17 mouse cellular contexts compared by ENCODE assay signal in genomic region chr8:5591571-5591970, GRCm38 (mm10).
DNase-seq lines count a peak whose midpoint lies in the region; ATAC-seq and TF ChIP-seq lines count a peak whose summit lies in the region.
"Had no signal": no experiment of that assay in that cellular context is flagged by ENCODE, and none has a peak within 500 bp of the region (broad histone marks: within the 10 kb centered on the region; RNA-seq: fewer than 3 reads in every experiment).

No protein-coding gene starts in this region.

- no peaks in the 10 kb centered on the region for H3K9me3 ChIP-seq in forebrain, embryonic 14.5 days (replicated peaks; ENCODE audit: control insufficient read depth, low read length)
- no peaks in the 10 kb centered on the region for H3K9me3 ChIP-seq in forebrain, embryonic 11.5 days (ENCODE audit: control insufficient read depth, low read length)
- H3K9me3 ChIP-seq in midbrain, postnatal 0 days (ENCODE audit: low read length), result no peaks in the 10 kb centered on the region
- no peaks in the 10 kb centered on the region for H3K9me3 ChIP-seq in midbrain, embryonic 13.5 days

- peak; percentile 64 for DNase-seq in forebrain, embryonic 14.5 days (ENCODE audit: low spot score)
- DNase-seq in forebrain, embryonic 11.5 days (ENCODE audit: low spot score), result no peak
- peak; percentile 34 for DNase-seq in midbrain, postnatal 0 days (ENCODE audit: low spot score)
- peak; percentile 62 to 77 for DNase-seq in layer of hippocampus, adult 2 months (ENCODE audit: low spot score in 2 of 2)
- peak; percentile 1 for DNase-seq in retina, postnatal 7 days (ENCODE audit: low read depth, low spot score)
- DNase-seq in heart, postnatal 36 days, result no peak
- no peak for DNase-seq in kidney, adult 9 months
- DNase-seq: adrenal gland, adult 8-10 months; cerebellum, adult 9-10 months; embryo, embryonic 11 days; heart, postnatal 14 days; kidney, adult 8-10 months; kidney, postnatal 36 days; liver; liver, postnatal 0 days had no signal

- 66% methylated on average over 1 of the region's 1 CpGs for WGBS in forebrain, embryonic 14.5 days
- WGBS in forebrain, embryonic 11.5 days, result 88% methylated on average over 1 of the region's 1 CpGs
- 91% methylated on average over 1 of the region's 1 CpGs for WGBS in midbrain, postnatal 0 days
- WGBS in midbrain, embryonic 13.5 days, result 77% methylated on average over 1 of the region's 1 CpGs

- no peaks in the 10 kb centered on the region for H3K4me1 ChIP-seq in forebrain, embryonic 14.5 days (ENCODE audit: control insufficient read depth, insufficient read depth, low read length)
- H3K4me1 ChIP-seq in forebrain, embryonic 11.5 days (replicated peaks; ENCODE audit: control insufficient read depth, insufficient read depth, low read length), result no peaks in the 10 kb centered on the region
- no peaks in the 10 kb centered on the region for H3K4me1 ChIP-seq in midbrain, postnatal 0 days (ENCODE audit: insufficient read depth, low read length)
- H3K4me1 ChIP-seq in midbrain, embryonic 13.5 days (replicated peaks), result no peaks in the 10 kb centered on the region

- no peak overlapping the region for H3K27ac ChIP-seq in forebrain, embryonic 14.5 days (ENCODE audit: low read depth, low read length)
- no peak overlapping the region for H3K27ac ChIP-seq in forebrain, embryonic 11.5 days (ENCODE audit: low read depth, low read length)
- no peak overlapping the region for H3K27ac ChIP-seq in midbrain, postnatal 0 days (ENCODE audit: low read depth, low read length)
- no peak overlapping the region for H3K27ac ChIP-seq in midbrain, embryonic 13.5 days
- no peak overlapping the region for H3K27ac ChIP-seq in layer of hippocampus, adult 2 months

- H3K36me3 ChIP-seq in forebrain, embryonic 14.5 days (ENCODE audit: control insufficient read depth, insufficient read depth, low read length), result no peaks in the 10 kb centered on the region
- H3K36me3 ChIP-seq in forebrain, embryonic 11.5 days (ENCODE audit: control insufficient read depth, insufficient read depth, low read length), result no peaks in the 10 kb centered on the region
- no peaks in the 10 kb centered on the region for H3K36me3 ChIP-seq in midbrain, postnatal 0 days (ENCODE audit: insufficient read depth, low read length)
- H3K36me3 ChIP-seq in midbrain, embryonic 13.5 days, result no peaks in the 10 kb centered on the region

- TF ChIP-seq CTCF in midbrain, postnatal 0 days (IDR thresholded peaks at IDR 0.05), result no peak
- no peak for TF ChIP-seq CTCF in layer of hippocampus, adult 2 months (conservative IDR thresholded peaks at IDR 0.05)

- H3K4me2 ChIP-seq in forebrain, embryonic 14.5 days (ENCODE audit: low read length), result no peak overlapping the region
- no peak overlapping the region for H3K4me2 ChIP-seq in forebrain, embryonic 11.5 days (ENCODE audit: low read depth, low read length, severe bottlenecking)
- H3K4me2 ChIP-seq in midbrain, postnatal 0 days (ENCODE audit: low read depth, low read length, poor library complexity, severe bottlenecking), result no peak overlapping the region
- no peak overlapping the region for H3K4me2 ChIP-seq in midbrain, embryonic 13.5 days (replicated peaks)
- H3K4me2 ChIP-seq: heart, embryonic 11.5 days had no signal

- H3K9ac ChIP-seq in forebrain, embryonic 14.5 days (ENCODE audit: low read length), result no peak overlapping the region
- no peak overlapping the region for H3K9ac ChIP-seq in forebrain, embryonic 11.5 days (ENCODE audit: low read length)
- H3K9ac ChIP-seq in midbrain, postnatal 0 days (replicated peaks; ENCODE audit: low read length, poor library complexity, severe bottlenecking), result no peak overlapping the region
- H3K9ac ChIP-seq in midbrain, embryonic 13.5 days (replicated peaks), result no peak overlapping the region
- H3K9ac ChIP-seq: liver, postnatal 0 days had no signal

- 0 out of 2 replicates have a peak, but pooled peaks have one; percentile 37 for ATAC-seq in forebrain, embryonic 14.5 days
- ATAC-seq in forebrain, embryonic 11.5 days (replicated peaks; ENCODE audit: low FRiP score), result no peak
- no peak for ATAC-seq in midbrain, postnatal 0 days (ENCODE audit: low FRiP score)
- no peak for ATAC-seq in midbrain, embryonic 13.5 days
- ATAC-seq: liver, postnatal 0 days had no signal

- no peak overlapping the region for H3K4me3 ChIP-seq in forebrain, embryonic 14.5 days (ENCODE audit: low read depth, low read length)
- H3K4me3 ChIP-seq in forebrain, embryonic 11.5 days (ENCODE audit: low read depth, low read length), result no peak overlapping the region
- H3K4me3 ChIP-seq in midbrain, postnatal 0 days (ENCODE audit: low read depth, low read length), result no peak overlapping the region
- no peak overlapping the region for H3K4me3 ChIP-seq in midbrain, embryonic 13.5 days (replicated peaks)
- no peak overlapping the region for H3K4me3 ChIP-seq in layer of hippocampus, adult 2 months

- intact Hi-C loops in heart, postnatal 36 days (cut with DNase I), result no loop called here

- no peaks in the 10 kb centered on the region for H3K27me3 ChIP-seq in forebrain, embryonic 14.5 days (replicated peaks; ENCODE audit: control insufficient read depth, insufficient read depth, low read length)
- H3K27me3 ChIP-seq in forebrain, embryonic 11.5 days (ENCODE audit: control insufficient read depth, insufficient read depth, low read length), result no peaks in the 10 kb centered on the region
- no peaks in the 10 kb centered on the region for H3K27me3 ChIP-seq in midbrain, postnatal 0 days (ENCODE audit: insufficient read depth, low read length)
- no peaks in the 10 kb centered on the region for H3K27me3 ChIP-seq in midbrain, embryonic 13.5 days

Comparison
In these comparisons a context has a peak if more than half of its experiments do, and no peak if none do; other contexts are left out.
1. DNase-seq: peak in forebrain, embryonic 14.5 days (single experiment), midbrain, postnatal 0 days (single experiment), layer of hippocampus, adult 2 months (2 of 2) and retina, postnatal 7 days (single experiment); none in forebrain, embryonic 11.5 days (single experiment), heart, postnatal 36 days (0 of 2) and kidney, adult 9 months (single experiment).